11 mouse cellular contexts compared by ENCODE assay signal in genomic region chr9:114785432-114786125, GRCm38 (mm10). TPM values are rescaled to one million over a fixed set of nuclear protein-coding genes. Genes with fewer than 3 reads are reported as not detected.
DNase-seq lines count a peak whose midpoint lies in the region; ATAC-seq lines count a peak whose summit lies in the region.
"Had no signal": no experiment of that assay in that cellular context is flagged by ENCODE, and none has a peak within 500 bp of the region (broad histone marks: within the 10 kb centered on the region; RNA-seq: fewer than 3 reads in every experiment).

No protein-coding gene starts in this region.

- peak; percentile 67 for DNase-seq in hindbrain, embryonic 10.5 days (ENCODE audit: low spot score)
- peak; percentile 64 for DNase-seq in neural tube, embryonic 10.5 days (ENCODE audit: extremely low spot score, low spot score)
- no peak for DNase-seq in adrenal gland, adult (ENCODE audit: inconsistent age in 2 of 2, low spot score in 1 of 2)
- DNase-seq in cerebellum, adult 9-10 months: no peak
- DNase-seq in adrenal gland, postnatal 4 days (ENCODE audit: low spot score in 2 of 2): no peak
- DNase-seq: heart, postnatal 10 days; thymus, adult 2 months had no signal

- H3K4me3 ChIP-seq in hindbrain, embryonic 10.5 days: peak overlapping the region; percentile 23; the same call in 1 of the 2 replicates
- no peak overlapping the region for H3K4me3 ChIP-seq in hindbrain, embryonic 16.5 days (ENCODE audit: low read length)
- H3K4me3 ChIP-seq in neural tube, embryonic 15.5 days (replicated peaks): no peak overlapping the region
- H3K4me3 ChIP-seq: erythroblast, embryonic 14.5 days had no signal

- H3K9ac ChIP-seq in hindbrain, embryonic 16.5 days (ENCODE audit: low read depth, low read length): no peak overlapping the region
- H3K9ac ChIP-seq in neural tube, embryonic 15.5 days (replicated peaks): no peak overlapping the region

- 10% methylated on average over 16 of the region's 16 CpGs for WGBS in hindbrain, embryonic 10.5 days
- WGBS in hindbrain, embryonic 16.5 days: 15% methylated on average over 16 of the region's 16 CpGs
- WGBS in neural tube, embryonic 15.5 days: 17% methylated on average over 16 of the region's 16 CpGs

- ATAC-seq in hindbrain, embryonic 16.5 days: no peak
- ATAC-seq in neural tube, embryonic 15.5 days (ENCODE audit: low FRiP score): no peak
- ATAC-seq in granulocyte monocyte progenitor cell, adult 5-6 weeks (replicated peaks; ENCODE audit: poor library complexity, severe bottlenecking): 0 out of 2 replicates have a peak, but pooled peaks have one; percentile 9

- H3K27me3 ChIP-seq in hindbrain, embryonic 10.5 days (ENCODE audit: insufficient read depth, poor library complexity, severe bottlenecking): 0 out of 2 replicates have a peak, but pooled peaks cover 4% of the 10 kb centered on the region
- H3K27me3 ChIP-seq in hindbrain, embryonic 16.5 days (replicated peaks; ENCODE audit: control insufficient read depth, insufficient read depth, low read length): no peaks in the 10 kb centered on the region
- no peaks in the 10 kb centered on the region for H3K27me3 ChIP-seq in neural tube, embryonic 15.5 days (replicated peaks)

- peaks cover 29% of the 10 kb centered on the region for H3K4me1 ChIP-seq in hindbrain, embryonic 10.5 days (replicated peaks)
- H3K4me1 ChIP-seq in hindbrain, embryonic 16.5 days (ENCODE audit: control insufficient read depth, insufficient read depth, low read depth, low read length): peaks cover 8% of the 10 kb centered on the region
- H3K4me1 ChIP-seq in neural tube, embryonic 15.5 days: peaks cover 20% of the 10 kb centered on the region

- H3K9me3 ChIP-seq in hindbrain, embryonic 10.5 days: 0 out of 2 replicates have a peak, but pooled peaks cover 5% of the 10 kb centered on the region
- 0 out of 2 replicates have a peak, but pooled peaks cover 2% of the 10 kb centered on the region for H3K9me3 ChIP-seq in hindbrain, embryonic 16.5 days (ENCODE audit: control insufficient read depth, low read length)
- H3K9me3 ChIP-seq in neural tube, embryonic 15.5 days (replicated peaks): no peaks in the 10 kb centered on the region

- H3K4me2 ChIP-seq in hindbrain, embryonic 16.5 days (ENCODE audit: low read length): no peak overlapping the region
- no peak overlapping the region for H3K4me2 ChIP-seq in neural tube, embryonic 15.5 days

- H3K36me3 ChIP-seq in hindbrain, embryonic 10.5 days: peaks cover 10% of the 10 kb centered on the region; the same call in 1 of the 2 replicates
- H3K36me3 ChIP-seq in hindbrain, embryonic 16.5 days (ENCODE audit: control insufficient read depth, insufficient read depth, low read length): no peaks in the 10 kb centered on the region
- H3K36me3 ChIP-seq in neural tube, embryonic 15.5 days: no peaks in the 10 kb centered on the region

- H3K27ac ChIP-seq in hindbrain, embryonic 10.5 days: peak overlapping the region; percentile 84
- no peak overlapping the region for H3K27ac ChIP-seq in hindbrain, embryonic 16.5 days (ENCODE audit: low read depth, low read length)
- no peak overlapping the region for H3K27ac ChIP-seq in neural tube, embryonic 15.5 days (replicated peaks)

RNA-seq across cellular contexts. Expression of gene Cmtm7, which starts 3.9 kb away (rescaled TPM):
- 96.0 and 108 TPM in 2 replicates for polyA plus RNA-seq in hindbrain, embryonic 10.5 days (2016; fragmentation: Nextera tagmentation; extraction: Ambion mirVana)
- polyA plus RNA-seq in hindbrain, embryonic 16.5 days (2015; fragmentation: Nextera tagmentation; extraction: Ambion mirVana): 9.5 and 13.8 TPM in 2 replicates
- 13.0 and 71.4 TPM in 2 replicates for polyA plus RNA-seq in neural tube, embryonic 15.5 days (2015; fragmentation: Nextera tagmentation; extraction: Ambion mirVana)
- total RNA-seq in granulocyte monocyte progenitor cell, adult 5-6 weeks (2014; fragmentation: Nextera tagmentation): 966 and 1,044 TPM in 2 replicates
- total RNA-seq in granulocyte monocyte progenitor cell, adult 5-6 weeks (2017): 864 and 928 TPM in 2 replicates
- total RNA-seq in adrenal gland, postnatal 4 days (2021): 10 to 100 TPM; 59.6 to 62.7 TPM

RNA-seq across cellular contexts. Expression of gene Cmtm6, which starts 54.7 kb away (rescaled TPM):
- polyA plus RNA-seq in hindbrain, embryonic 10.5 days (2016; fragmentation: Nextera tagmentation; extraction: Ambion mirVana): 23.8 and 30.0 TPM in 2 replicates
- 21.0 and 21.2 TPM in 2 replicates for polyA plus RNA-seq in hindbrain, embryonic 16.5 days (2015; fragmentation: Nextera tagmentation; extraction: Ambion mirVana)
- polyA plus RNA-seq in neural tube, embryonic 15.5 days (2015; fragmentation: Nextera tagmentation; extraction: Ambion mirVana): 17.9 and 29.2 TPM in 2 replicates
- total RNA-seq in granulocyte monocyte progenitor cell, adult 5-6 weeks (2014; fragmentation: Nextera tagmentation): 26.2 and 30.5 TPM in 2 replicates
- total RNA-seq in granulocyte monocyte progenitor cell, adult 5-6 weeks (2017): 46.7 and 50.0 TPM in 2 replicates
- total RNA-seq in adrenal gland, postnatal 4 days (2021): 10 to 100 TPM; 75.0 to 75.9 TPM

RNA-seq across cellular contexts. Expression of gene Cmtm8, which starts 58.4 kb away (rescaled TPM):
- 31.7 and 35.3 TPM in 2 replicates for polyA plus RNA-seq in hindbrain, embryonic 10.5 days (2016; fragmentation: Nextera tagmentation; extraction: Ambion mirVana)
- 6.8 and 10.3 TPM in 2 replicates for polyA plus RNA-seq in hindbrain, embryonic 16.5 days (2015; fragmentation: Nextera tagmentation; extraction: Ambion mirVana)
- 10.9 and 13.4 TPM in 2 replicates for polyA plus RNA-seq in neural tube, embryonic 15.5 days (2015; fragmentation: Nextera tagmentation; extraction: Ambion mirVana)
- total RNA-seq in granulocyte monocyte progenitor cell, adult 5-6 weeks (2014; fragmentation: Nextera tagmentation): 3.2 and 3.9 TPM in 2 replicates
- total RNA-seq in granulocyte monocyte progenitor cell, adult 5-6 weeks (2017): 2.4 and 2.9 TPM in 2 replicates
- 10 to 100 TPM; 11.5 to 12.9 TPM for total RNA-seq in adrenal gland, postnatal 4 days (2021)

Comparison
In these comparisons a context has a peak if more than half of its experiments do, and no peak if none do; other contexts are left out.
1. DNase-seq: peak in hindbrain, embryonic 10.5 days (single experiment) and neural tube, embryonic 10.5 days (single experiment); none in adrenal gland, adult (0 of 2), cerebellum, adult 9-10 months (single experiment) and adrenal gland, postnatal 4 days (0 of 2).